Mouse (Mus musculus): ENCODE data around the gene Gale.
"Not testable (repeated sequence)": the region's sequence is repeated elsewhere in the genome, so short reads cannot be mapped to it uniquely, and the experiment has no call there.

The Gale gene

GRCm38 (mm10) chr4:135969070-135969750 is 5.7 kb downstream of the Gale start:
- in situ Hi-C loops (cut with MboI, MseI) = no loop called here

DNA sequence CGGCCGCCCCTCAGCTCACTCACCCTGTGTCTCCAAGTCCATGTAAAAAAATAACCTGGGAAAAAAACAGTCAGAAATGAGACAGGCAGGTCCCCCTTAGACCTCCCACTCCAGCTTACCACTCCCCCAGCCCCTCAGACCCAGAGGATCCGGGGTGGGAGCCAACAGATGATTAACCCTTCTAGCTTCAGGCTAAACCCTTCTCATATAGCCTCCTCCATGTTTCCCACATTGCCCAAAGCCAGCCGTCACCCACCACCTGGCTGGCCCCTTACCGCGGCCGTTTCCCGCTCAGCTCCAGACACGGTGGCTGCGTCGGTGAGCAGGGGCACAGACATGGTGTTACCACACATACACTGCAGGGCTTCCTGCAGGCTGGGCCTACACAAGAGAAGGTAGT is 7.1 kb downstream of the Gale start:
- in situ Hi-C loops (cut with MboI, MseI) = no loop called here

DNA sequence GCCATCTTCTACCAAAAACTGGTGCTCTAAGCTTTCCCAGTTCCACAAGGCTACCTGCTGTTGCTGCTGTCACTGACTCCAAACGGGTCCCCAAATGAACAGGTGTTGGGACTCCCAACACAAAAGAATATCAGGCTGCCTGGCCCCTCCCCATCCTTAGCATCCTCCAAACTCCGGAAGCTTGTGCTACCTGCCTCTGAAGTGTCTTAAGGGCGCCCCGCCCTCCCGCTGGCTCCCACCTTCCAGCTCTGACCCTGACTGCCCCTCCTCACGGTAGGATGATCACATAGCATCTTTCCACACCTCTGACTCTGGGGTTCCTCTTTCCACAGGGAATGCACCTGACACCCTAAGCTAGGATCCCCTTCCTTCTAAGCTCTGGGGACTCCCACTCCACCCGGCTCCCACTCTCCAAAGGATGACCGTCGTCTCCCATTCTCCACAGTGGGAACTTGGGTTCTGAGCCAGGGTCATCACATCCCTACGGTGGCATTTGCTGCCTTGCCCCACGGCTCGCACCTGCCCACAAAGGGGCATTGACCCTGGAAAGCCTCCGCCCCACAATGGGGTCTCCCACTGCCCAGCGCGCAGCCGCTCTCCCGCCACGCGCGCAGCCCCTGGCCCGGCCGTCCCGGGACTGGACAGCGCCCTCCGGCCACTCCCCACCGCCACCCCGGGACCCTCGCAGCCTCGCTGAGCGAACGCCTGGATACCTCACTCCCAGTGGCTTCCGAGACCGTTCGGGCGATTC is 8.5 kb downstream of the Gale start:
- in situ Hi-C loops (cut with MboI, MseI) = no loop called here

GRCm38 (mm10) chr4:135972556-135972906 is 9.0 kb downstream of the Gale start, which contains the start of gene Lypla2:
Lypla2 (minus strand) TSS chr4:135972626.
- in situ Hi-C loops (cut with MboI, MseI) = no loop called here

- in situ Hi-C loops (cut with MboI, MseI) = no loop called here
Measured at GRCm38 (mm10) chr4:135972911-135973811, 9.6 kb downstream of the Gale start.

DNA sequence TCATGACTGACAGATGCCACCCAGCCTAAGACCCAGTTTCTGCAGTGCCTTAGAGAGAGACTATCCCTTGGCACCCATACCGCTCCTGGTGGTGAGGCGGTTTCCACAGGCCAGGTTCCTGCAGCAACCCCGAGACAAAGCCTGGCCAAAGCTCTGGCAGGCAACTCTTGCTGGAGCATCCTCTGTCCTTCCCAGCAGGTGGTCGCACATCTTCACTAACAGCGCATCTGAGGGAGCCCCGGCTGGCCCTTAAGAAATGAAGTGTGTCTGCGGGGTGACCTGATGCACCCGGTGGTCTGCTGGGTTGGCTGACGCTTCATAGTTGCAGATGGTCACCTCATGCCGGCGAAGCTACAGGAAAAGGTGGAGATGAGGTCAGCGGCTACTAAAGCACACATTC is 12.6 kb downstream of the Gale start:
- in situ Hi-C loops (cut with MboI, MseI) = no loop called here

GRCm38 (mm10) chr4:135980223-135980622 is 16.7 kb downstream of the Gale start:
- in situ Hi-C loops (cut with MboI, MseI) = not testable (repeated sequence)

GRCm38 (mm10) chr4:135981524-135982063 is 18.1 kb downstream of the Gale start:
- in situ Hi-C loops (cut with MboI, MseI) = no loop called here

DNA sequence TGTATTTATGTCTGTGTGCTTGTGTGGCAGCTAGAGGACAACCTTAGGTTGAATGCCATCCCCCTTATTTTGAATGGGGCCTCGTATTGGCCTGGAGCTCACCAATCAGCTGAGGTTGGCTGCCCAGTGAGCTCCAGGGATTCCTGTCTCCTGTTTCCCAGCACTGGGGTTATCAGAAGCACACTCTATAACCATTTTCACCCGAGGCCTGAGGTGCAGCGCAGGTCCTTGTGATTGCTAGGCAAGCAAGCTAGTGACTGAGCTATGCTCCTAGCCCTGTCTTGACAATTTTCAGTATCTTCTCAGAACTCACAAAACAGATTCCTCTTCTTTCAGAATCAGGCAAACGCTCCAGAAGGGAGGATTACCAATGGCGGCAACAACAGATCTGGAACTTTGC is 21.0 kb downstream of the Gale start:
- in situ Hi-C loops (cut with MboI, MseI) = no loop called here

- in situ Hi-C loops (cut with MboI, MseI) = no loop called here
Measured at GRCm38 (mm10) chr4:135985193-135985592, 21.7 kb downstream of the Gale start.

GRCm38 (mm10) chr4:135985769-135986168 is 22.2 kb downstream of the Gale start:
- in situ Hi-C loops (cut with MboI, MseI) = no loop called here

- in situ Hi-C loops (cut with MboI, MseI) = no loop called here
Measured at GRCm38 (mm10) chr4:135986301-135986942, 22.9 kb downstream of the Gale start.

DNA sequence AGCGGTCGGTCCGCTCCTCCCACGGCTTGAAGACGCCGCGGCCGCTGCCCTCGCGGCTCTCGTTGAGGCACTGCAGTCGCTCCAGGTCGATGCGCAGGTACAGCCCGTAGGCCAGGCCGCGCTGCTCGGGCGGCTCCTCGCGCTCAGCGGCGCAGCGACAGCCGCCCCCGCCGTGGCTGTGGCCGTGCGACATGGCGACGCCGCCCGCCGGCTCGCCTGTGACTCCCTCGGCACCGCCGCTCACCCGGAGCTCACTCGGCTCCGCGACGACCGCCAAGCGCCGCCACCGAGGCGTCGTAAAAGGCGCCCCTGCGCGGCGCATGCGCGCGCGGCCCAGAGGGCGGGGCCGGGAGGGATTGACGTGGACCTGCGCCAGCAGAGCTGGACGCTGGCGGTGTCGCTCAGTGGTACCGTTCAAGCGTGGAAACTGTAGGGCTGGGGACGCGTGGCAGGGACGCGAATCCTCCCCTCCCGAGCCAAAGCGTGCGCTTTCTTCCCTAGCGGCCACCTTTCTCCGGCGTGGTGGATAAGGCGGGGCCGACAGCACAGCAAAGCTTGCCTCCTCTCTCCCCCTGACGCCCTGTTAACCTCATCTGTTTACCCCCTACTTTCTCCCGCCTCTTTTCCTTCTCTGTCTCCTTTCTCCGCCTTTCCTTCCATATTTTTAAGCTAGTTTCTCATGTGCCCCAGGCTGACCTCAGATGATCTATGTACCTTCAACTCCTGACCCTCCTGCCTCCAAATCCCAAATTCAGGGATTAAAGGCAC is 23.6 kb downstream of the Gale start, which contains the start of gene Pithd1:
Gene Pithd1 (minus strand): TSS at position 322 of the 768 bp plus-strand sequence.
- in situ Hi-C loops (cut with MboI, MseI) = no loop called here

- in situ Hi-C loops (cut with MboI, MseI) = no loop called here
Measured at GRCm38 (mm10) chr4:135987714-135988113, 24.2 kb downstream of the Gale start.

DNA sequence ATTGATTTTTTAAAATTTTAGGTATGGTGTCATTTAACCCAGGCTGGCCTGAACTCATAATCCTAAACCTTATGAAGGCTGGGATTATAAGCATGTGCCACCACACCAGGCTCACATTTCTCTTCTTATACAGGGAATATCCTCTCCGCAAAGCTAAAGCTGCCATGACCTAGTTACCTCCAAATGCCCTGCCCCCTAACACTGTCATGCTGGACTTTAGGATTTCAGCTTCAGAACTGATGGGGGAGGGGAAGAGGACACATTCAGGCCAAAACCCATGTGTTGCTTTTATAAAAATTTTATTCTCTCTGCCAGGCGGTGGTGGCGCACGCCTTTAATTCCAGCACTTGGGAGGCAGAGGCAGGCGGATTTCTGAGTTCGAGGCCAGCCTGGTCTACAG is 30.4 kb downstream of the Gale start:
- in situ Hi-C loops (cut with MboI, MseI) = loop anchor here (5.0 kb wide), 1 partner anchor 43 kb away; no protein-coding TSS in a partner anchor

DNA sequence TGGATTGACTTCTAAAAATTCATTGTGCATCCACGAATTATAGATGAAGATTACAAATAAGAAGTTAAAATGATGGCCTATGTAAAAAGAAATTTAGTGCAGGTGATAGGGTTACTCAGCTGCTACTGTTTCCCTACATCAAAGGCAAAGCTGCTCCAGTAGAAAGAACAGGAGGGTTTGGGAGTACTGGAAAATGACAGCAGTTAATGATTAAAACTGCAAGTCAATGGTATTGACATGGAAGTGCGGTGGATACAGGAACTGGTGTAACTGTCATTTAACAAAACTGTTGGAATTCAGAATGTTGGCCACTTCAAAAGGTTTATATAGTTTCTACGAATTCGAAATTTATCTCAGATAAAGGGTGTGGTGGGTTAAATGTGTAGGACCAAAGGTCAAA is 31.6 kb downstream of the Gale start:
- in situ Hi-C loops (cut with MboI, MseI) = no loop called here

- in situ Hi-C loops (cut with MboI, MseI) = no loop called here
Measured at GRCm38 (mm10) chr4:136004107-136004675, 40.7 kb downstream of the Gale start.

DNA sequence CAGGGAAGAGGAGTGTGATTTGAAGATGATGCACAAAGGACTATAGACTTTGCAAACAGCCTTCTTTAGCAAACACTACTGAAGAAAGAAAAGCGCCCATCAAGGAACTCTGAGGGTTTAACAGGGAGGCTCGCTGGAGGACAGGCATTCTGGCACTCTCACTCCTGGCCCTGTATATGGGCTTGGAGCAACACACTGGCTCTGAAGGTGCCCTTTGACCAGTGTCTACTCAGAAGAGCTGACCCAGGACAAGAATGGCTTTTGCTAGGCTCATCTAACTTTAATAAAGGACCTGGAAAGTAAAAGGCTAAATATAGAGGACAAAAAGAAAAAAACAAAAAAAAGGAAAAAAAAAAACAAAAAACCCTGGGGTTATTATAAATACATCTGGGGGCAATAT is 41.4 kb downstream of the Gale start:
- in situ Hi-C loops (cut with MboI, MseI) = no loop called here

- in situ Hi-C loops (cut with MboI, MseI) = no loop called here
Measured at GRCm38 (mm10) chr4:136006821-136007220, 43.3 kb downstream of the Gale start.

GRCm38 (mm10) chr4:136008782-136009447 is 45.4 kb downstream of the Gale start:
- in situ Hi-C loops (cut with MboI, MseI) = no loop called here

Data from T-helper 1 cell (primary cell).